Mouse (Mus musculus) bone marrow macrophage, adult 2 months (primary cell): ENCODE measurements around the gene Por. TPM values are rescaled to one million over a fixed set of nuclear protein-coding genes. Genes with fewer than 3 reads are reported as not detected.

Experiments used
- H3K27ac ChIP-seq: 2 replicates; pipeline ENCODE4 v1.5.1; 2012; ENCODE audit warnings: low read depth, low read length; ENCODE audit not compliant: insufficient read depth
- H3K4me1 ChIP-seq: 2 replicates; pipeline ENCODE4 v1.6.1; 2012; ENCODE audit warnings: low read length; ENCODE audit not compliant: control insufficient read depth, insufficient read depth
- H3K4me3 ChIP-seq: 2 replicates; pipeline ENCODE4 v1.5.1; 2012; ENCODE audit warnings: mild to moderate bottlenecking, low read length, moderate library complexity; ENCODE audit not compliant: insufficient read depth
- CTCF ChIP-seq: IDR thresholded peaks from 2 replicates; pipeline ENCODE4 v1.5.1; 2012; ENCODE audit warnings: low read depth, mild to moderate bottlenecking, low read length, moderate library complexity
- POLR2A ChIP-seq: IDR thresholded peaks from 2 replicates; pipeline ENCODE4 v1.6.1; 2012; ENCODE audit warnings: mild to moderate bottlenecking, low read depth, low read length, borderline replicate concordance
- polyA plus RNA-seq: library from polyadenylated mRNA; stranded (reverse); fragments of >200 nt; gene quantifications from 2 replicates; pipeline ENCODE4 v1.2.4, GENCODE M21; 2012; ENCODE audit not compliant: missing spikeins, insufficient read depth, insufficient read length

The Por gene
- polyA plus RNA-seq, 1 experiment: 83.9 TPM

GRCm38 (mm10) chr5:135653209-135653608 lies 16.6 kb upstream of the Por start:
- no peak for TF ChIP-seq CTCF
- no peak for TF ChIP-seq POLR2A

GRCm38 (mm10) chr5:135656046-135656445 lies 13.8 kb upstream of the Por start:
- Histone ChIP-seq H3K27ac (no peak overlapping the region), H3K4me3 (no peak overlapping the region), H3K4me1 (no peaks in the 10 kb centered on the region)
- TF ChIP-seq POLR2A (no peak), CTCF (no peak)

More at GRCm38 (mm10) chr5:135653209-135653608, 16.6 kb upstream of the Por start:
- Histone ChIP-seq H3K4me1 (no peaks in the 10 kb centered on the region), H3K27ac (no peak overlapping the region), H3K4me3 (no peak overlapping the region)

- TF ChIP-seq POLR2A: no peak
- no peak for TF ChIP-seq CTCF
- no peak overlapping the region for H3K27ac ChIP-seq
- no peak overlapping the region for H3K4me3 ChIP-seq
- H3K4me1 ChIP-seq: no peaks in the 10 kb centered on the region
These were observed 12.7 kb upstream of the Por start for GRCm38 (mm10) chr5:135657128-135657527.

DNA sequence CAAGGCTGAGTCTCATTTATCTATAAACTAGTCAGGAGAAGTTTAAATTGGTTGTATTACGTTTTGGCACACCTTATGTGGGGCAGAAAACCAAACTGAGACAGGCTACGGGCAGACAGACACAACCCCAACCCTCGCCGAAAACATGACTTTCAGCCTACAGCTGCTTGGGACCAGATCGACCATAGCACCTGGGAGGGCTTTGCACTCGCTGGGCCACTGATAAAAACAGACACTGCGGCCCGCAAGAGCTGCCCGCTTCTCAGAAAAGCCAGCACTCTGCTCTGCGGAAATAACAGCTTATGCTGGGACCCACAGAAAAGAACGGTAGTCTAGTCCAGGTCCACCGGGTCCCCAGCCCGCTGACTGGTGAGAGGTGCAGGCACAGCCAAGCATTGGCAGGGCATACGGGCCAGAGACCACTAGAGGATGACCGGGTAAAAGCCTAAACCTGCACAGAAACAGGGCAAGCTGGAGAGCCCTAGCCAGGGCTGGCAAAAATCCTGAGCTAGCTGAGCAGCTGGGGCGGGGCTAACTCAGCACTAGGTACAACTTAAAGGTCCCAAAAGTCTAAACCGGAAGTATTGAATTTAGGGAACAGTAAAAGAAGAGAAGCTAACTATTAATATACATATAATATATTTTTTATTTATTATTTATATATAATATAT lies 12.0 kb upstream of the Por start:
- H3K4me1 ChIP-seq: no peaks in the 10 kb centered on the region
- no peak for TF ChIP-seq POLR2A
- TF ChIP-seq CTCF: no peak
- no peak overlapping the region for H3K27ac ChIP-seq
- H3K4me3 ChIP-seq: no peak overlapping the region

DNA sequence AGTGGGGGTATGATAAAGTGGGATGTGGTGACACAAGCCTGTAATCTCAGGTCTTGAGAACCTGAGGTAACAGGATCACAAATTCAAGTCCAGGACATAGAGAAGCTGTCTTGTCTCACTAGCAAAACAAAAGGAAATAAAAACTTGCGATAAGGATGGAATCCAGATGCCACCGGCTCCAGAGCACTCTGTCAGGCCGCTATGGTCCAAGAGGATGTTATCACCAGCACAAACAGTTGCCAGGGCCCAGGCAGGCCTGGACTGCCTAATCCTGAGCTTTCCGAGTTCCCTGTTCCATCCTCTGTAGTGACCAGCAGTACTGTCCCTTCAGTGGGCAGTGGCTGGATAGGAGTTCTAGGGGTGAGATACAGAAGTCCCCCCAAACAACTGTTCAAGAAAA lies 9.9 kb upstream of the Por start:
- no peak overlapping the region for H3K27ac ChIP-seq
- H3K4me1 ChIP-seq: no peaks in the 10 kb centered on the region
- no peak overlapping the region for H3K4me3 ChIP-seq
- TF ChIP-seq POLR2A: no peak
- no peak for TF ChIP-seq CTCF

GRCm38 (mm10) chr5:135660535-135660934 lies 9.3 kb upstream of the Por start:
- Histone ChIP-seq H3K4me1 (no peaks in the 10 kb centered on the region), H3K4me3 (no peak overlapping the region), H3K27ac (no peak overlapping the region)
- TF ChIP-seq POLR2A (no peak), CTCF (no peak)

DNA sequence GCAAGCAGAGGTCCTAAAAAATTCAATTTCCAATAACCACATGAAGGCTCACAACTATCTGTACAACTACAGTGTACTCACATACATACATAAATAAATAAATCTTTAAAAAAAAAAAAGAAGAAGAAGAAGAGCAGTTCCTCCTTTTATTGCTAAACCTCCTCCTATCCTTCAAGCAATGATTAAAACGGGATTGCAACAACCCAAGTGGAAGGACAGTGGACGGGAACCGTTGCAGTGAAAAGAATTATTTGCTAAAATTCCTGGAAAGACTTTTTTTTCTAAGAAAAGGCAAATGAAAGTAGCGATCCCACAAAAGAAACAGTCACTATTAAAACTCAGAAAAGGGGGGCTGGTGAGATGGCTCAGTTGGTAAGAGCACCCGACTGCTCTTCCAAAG lies 2.9 kb upstream of the Por start:
- Histone ChIP-seq H3K4me1 (peaks cover 13% of the 10 kb centered on the region), H3K27ac (no peak overlapping the region), H3K4me3 (no peak overlapping the region)
- TF ChIP-seq POLR2A (no peak), CTCF (no peak)

DNA sequence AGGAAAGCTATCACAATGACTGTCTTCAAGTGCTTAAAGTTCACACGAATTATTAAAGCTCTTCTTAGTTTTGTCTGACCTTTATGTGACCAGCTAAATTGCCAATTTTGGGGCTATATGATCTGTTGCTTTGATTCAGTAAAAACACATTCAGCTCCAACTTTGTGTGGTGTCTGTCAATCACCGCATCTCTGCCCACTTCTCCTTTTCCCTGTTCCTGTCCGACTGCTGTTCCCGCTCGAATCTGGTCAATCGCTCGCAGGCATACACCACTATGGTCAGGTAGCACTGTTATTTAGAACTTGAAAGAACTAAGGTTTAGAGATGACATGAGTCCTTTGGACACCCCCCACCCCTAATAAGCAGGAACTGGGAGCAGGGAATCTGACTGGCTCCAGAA lies 1.8 kb upstream of the Por start:
- TF ChIP-seq POLR2A: no peak
- Histone ChIP-seq H3K4me1 (peaks cover 13% of the 10 kb centered on the region), H3K27ac (no peak overlapping the region), H3K4me3 (no peak overlapping the region)

GRCm38 (mm10) chr5:135670881-135671280 lies 1.0 kb downstream of the Por start:
- Histone ChIP-seq H3K4me3 (no peak overlapping the region), H3K27ac (no peak overlapping the region), H3K4me1 (peaks cover 21% of the 10 kb centered on the region)
- TF ChIP-seq POLR2A: no peak
- TF ChIP-seq CTCF: no peak

DNA sequence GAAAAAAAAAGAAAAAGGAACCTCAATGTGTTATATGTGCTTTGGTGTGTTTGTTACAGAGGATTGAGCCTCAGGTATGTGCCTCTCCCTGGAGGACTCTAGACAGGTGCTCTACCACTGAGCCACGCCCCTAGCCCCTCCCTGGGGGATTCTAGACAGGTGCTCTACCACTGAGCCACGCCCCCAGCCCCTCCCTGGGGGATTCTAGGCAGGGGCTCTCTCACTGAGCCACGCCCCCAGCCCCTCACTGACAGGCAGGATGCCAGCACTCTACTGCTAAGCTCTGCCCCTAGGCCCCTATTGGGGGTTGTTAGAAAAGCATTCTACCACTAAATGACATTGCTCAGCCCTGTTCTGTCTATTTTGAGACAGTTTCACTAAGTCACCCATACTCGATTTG lies 2.7 kb downstream of the Por start:
- Histone ChIP-seq H3K27ac (no peak overlapping the region), H3K4me3 (no peak overlapping the region), H3K4me1 (peaks cover 20% of the 10 kb centered on the region)
- TF ChIP-seq POLR2A: no peak
- TF ChIP-seq CTCF: no peak

DNA sequence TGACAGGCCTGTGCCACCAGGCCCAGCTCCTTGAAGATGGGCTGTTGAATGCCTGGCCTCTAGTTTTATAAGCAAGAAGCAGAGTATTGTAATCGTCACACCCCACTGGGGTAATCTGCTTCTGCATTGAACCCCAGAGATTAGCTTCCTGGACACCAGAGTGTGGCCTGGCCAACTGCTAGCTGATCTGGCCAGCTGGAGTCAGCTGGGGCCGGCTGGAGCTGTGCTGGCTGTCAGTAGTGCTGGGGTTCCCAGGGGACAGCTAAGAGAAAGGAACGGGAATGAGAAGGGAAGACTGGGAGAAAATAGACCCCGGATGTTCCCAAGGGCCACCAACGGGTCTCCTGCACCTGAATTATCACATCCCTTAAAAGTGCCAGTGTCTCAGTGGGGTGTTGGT lies 3.1 kb downstream of the Por start:
- Histone ChIP-seq H3K4me1 (peaks cover 18% of the 10 kb centered on the region), H3K4me3 (no peak overlapping the region), H3K27ac (no peak overlapping the region)
- TF ChIP-seq CTCF: no peak
- no peak for TF ChIP-seq POLR2A
